Mouse (Mus musculus) monocyte, adult 5-6 weeks (primary cell): ENCODE measurements around the gene Zfp143. TPM values are rescaled to one million over a fixed set of nuclear protein-coding genes. Genes with fewer than 3 reads are reported as not detected.
"Not testable (repeated sequence)": the region's sequence is repeated elsewhere in the genome, so short reads cannot be mapped to it uniquely, and the experiment has no call there.

Experiments
- ATAC-seq: fragments of 153-309, 156-312 bp; replicated peaks from 2 replicates; pipeline ENCODE4 v1.8.0; 2017; ENCODE audit warnings: mild to moderate bottlenecking; ENCODE audit not compliant: low TSS enrichment, insufficient number of reproducible peaks, severe bottlenecking, poor library complexity, low FRiP score
- total RNA-seq: library from RNA; stranded (forward); fragments of 200-1000, 200-491, 200-594 nt; gene quantifications from 3 replicates; pipeline ENCODE4 v1.2.3, GENCODE M21; 2017

The Zfp143 gene
- total RNA-seq, 1 experiment from 2014 or later, result 40.2 TPM

DNA sequence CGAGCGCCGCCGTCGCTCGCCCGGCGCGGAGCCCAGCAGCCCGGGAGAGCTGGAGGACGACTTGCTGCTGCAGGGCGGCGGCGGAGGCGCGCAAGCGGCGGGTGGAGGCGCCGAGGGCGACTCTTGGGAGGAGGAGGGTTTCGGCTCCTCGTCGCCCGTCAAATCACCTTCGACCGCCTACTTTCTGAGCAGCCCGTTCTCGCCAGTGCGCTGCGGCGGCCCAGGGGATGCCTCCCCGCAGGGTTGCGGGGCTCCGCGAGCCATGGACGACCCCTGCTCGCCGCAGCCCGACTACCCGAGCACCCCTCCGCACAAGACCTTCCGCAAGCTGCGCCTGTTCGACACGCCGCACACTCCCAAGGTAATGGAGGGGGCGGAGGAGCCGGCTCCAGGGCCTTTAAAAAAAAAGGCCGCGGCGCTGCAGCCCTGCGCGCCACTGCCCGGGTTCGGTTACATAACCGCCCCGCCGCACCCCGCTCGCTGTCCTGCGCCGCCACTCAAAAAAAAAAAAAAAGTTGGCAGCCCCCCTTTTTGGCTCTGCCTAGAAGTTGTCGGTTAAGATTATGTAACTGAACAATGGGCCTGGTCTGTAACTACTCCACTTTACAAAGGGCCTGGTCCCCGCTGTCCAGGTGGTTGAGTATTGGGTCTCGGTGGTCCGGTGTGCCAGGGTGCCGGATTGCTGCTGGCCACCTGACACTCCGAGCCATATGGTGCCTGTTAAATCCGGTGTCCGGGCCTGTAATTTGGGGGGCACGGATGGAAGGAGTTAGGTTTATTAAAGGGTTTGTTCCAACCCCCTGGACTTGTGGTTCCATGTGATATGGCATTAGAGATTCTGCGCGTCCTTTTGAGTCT is 61.8 kb downstream of the Zfp143 start:
- no peak for ATAC-seq

DNA sequence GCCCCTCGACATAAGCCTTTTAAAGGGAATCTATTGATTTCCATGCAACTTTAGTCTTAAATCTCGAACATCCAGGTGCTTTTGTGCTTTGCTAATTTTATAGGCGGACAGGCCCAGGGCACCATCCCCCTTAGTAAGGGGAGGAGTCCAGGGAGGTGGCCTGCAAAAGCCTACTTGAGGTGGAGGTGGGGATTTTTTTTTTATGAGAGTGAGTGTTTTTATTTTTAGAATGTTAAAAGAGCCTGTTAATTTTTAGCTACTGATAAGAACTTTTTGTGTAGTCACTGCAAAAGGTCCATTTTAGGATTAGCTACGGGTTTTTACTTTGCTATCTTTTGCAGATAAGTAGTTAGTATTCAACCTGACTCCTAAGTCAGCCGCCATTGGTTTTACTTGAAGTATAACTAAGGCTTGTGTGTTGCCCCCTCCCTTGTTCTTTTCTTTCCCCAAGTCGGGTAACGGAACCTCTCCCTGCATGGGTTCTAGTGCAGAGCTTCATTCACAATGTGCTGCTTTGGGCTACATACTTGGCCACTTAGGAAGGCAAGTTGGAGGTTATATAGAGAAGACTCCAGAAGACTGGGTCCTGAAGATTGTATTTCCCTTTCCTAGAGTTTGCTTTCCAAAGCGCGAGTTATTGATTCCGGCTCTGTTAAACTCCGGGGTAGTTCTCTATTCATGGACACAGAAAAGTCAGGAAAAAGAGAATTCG is 63.0 kb downstream of the Zfp143 start:
- no peak for ATAC-seq

DNA sequence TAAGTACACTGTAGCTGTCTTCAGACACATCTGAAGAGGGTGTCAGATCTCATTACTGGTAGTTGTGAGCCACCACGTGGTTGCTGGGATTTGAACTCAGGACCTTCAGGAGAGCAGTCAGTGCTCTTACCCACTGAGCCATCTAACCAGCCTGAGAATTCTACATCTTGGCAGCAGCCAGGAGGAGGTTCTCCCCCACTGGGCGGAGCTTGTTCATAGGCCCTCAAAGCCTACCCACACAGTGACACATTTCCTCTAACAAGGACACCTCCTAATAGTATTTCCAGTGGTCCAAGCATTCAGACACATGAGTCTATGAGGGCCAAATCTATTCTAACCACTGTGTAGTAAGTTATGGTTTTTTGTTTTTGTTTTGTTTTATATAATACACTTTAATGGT is 67.5 kb downstream of the Zfp143 start:
- ATAC-seq, result no peak

- ATAC-seq, result not testable (repeated sequence)
Observed at GRCm38 (mm10) chr7:110132272-110132671, 71.3 kb downstream of the Zfp143 start.

- ATAC-seq, result no peak
Observed at GRCm38 (mm10) chr7:110133988-110134387, 73.0 kb downstream of the Zfp143 start.

DNA sequence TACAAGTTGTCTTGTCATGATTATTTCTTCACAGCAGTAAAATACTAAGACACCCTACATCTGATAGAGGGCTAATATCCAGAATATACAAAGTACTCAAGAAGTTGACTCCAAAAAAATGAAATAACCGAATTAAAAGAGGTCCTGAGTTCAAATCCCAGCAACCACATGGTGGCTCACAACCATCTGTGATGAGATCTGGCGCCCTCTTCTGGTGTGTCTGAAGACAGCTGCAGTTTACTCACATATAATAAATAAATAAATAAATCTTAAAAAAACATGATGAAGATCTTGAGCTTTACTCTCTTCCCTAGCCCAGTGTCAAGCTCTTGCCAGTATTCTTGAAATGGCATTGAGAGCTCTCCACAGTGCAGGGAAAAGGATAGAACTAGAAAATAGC is 77.5 kb downstream of the Zfp143 start:
- ATAC-seq, result no peak

- no peak for ATAC-seq
Observed at GRCm38 (mm10) chr7:110143863-110144262, 82.8 kb downstream of the Zfp143 start.

Other genes with a start within 250 kb of the Zfp143 start
- gene Scube2, start 195.5 kb upstream of the Zfp143 start, total RNA-seq, result not detected in 3 replicates
- gene Dennd5a, start 100.7 kb upstream of the Zfp143 start, total RNA-seq, result 139 to 184 TPM (median 162 TPM) in 3 replicates
- gene Tmem41b, start 74.3 kb upstream of the Zfp143 start, total RNA-seq, result 27.4 to 52.0 TPM (median 38.2 TPM) in 3 replicates
- 130 to 147 TPM (median 136 TPM) in 3 replicates for gene Ipo7, start 42.9 kb upstream of the Zfp143 start, total RNA-seq
- 1.2 to 2.8 TPM (median 2.2 TPM) in 3 replicates for gene Wee1, start 60.8 kb downstream of the Zfp143 start, total RNA-seq
- 76.0 to 118 TPM (median 83.2 TPM) in 3 replicates for gene Swap70, start 160.5 kb downstream of the Zfp143 start, total RNA-seq